Mouse (Mus musculus) thymus, postnatal 10 days (tissue): ENCODE measurements around the gene Lmcd1.
A peak's percentile ranks its signal among the peaks of the same experiment; 100 is the strongest.

Source experiments
- DNase-seq, 2 experiments: peaks; one replicate each; pipeline ENCODE4 v3.0.0; 2021; ENCODE audit warnings: low spot score in 2 of 2

The Lmcd1 gene

DNA sequence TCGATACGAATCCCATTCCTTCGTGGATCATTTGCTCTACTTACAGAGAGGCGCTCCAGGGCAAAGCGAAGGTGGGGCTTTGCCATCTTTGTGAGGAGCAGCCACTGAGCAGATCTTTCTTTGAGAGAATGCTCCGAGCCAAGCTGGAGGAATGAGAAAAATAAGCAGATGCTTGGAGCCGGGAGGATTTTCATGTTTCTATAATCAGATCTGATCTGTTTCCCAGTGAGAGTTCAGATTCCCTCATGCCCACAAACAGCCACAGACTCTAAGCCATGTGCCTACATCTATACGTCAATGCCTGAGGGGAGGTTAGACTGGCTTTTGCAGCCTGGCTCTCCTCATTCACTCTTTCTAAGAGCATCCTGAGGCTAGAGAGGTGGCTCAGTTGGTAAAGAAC, 87.1 kb downstream of the Lmcd1 start:
- no peak for DNase-seq

DNA sequence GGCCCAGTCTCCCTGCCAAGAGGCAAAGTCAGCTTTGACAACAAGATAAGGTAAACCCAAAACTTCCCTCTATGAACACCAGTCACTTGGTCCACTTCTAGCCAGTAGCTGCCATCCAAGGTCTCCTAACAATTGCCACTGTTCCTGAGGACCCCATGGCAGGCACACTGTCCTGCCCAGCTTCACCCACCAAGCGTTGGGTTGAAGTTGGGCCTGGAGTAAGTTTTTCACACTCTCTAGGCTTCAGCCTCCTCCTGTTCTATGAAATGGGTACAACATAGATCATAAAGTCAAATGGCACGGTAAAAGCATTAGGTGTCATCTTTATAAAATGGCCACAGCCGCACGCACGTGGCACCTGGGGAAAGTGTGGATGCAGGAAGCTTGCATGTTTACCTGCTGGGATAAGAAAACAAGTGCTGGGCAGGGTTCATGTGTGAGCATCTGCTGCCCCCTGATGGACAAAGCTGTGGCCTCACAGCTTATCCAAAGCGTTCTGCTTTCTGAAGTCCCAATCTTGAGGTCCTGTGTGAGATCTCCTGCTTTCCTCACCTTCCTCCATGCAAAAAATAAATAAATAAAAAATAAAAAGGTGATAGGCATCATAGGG, 88.9 kb downstream of the Lmcd1 start:
- DNase-seq = peak in 1 of 2 experiments; percentile 44

DNA sequence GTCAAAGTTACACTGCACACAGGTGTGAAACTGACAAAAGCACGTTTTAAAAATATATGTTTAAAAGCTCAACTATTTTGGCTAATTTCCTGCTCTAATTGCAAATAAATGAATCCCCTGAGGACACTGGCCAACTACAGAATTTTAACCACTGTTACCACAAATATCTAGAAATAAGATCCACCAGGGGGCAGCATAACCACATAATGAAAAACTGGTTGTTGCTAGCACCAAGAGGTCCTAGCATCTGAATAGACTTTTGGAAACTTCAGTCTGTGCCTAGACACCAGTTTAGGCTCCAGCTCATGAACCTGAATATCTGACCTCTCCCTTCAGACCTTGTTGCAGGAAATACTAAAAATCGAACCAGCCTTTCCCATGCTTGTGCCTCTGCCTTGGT, 91.0 kb downstream of the Lmcd1 start:
- DNase-seq = peak in 1 of 2 experiments; percentile 47

DNA sequence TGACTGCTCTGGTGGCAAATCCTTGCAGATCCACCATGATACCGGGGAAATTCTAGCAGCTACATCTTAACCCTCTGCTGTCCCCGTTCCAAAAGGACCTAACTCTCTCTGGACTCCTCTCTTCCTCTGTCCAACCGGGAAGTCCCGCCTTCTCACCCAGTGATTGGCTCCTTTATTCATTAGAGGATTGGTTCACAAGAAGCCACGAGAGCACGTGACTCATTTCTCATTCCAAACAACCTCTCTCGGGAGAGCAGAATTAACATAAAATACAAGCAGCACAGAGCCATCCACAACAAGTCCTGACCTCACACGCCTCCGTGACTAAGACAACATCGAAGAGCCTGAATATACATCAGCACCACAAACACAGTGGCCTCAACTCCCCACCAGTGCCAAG, 91.7 kb downstream of the Lmcd1 start:
- no peak for DNase-seq

DNA sequence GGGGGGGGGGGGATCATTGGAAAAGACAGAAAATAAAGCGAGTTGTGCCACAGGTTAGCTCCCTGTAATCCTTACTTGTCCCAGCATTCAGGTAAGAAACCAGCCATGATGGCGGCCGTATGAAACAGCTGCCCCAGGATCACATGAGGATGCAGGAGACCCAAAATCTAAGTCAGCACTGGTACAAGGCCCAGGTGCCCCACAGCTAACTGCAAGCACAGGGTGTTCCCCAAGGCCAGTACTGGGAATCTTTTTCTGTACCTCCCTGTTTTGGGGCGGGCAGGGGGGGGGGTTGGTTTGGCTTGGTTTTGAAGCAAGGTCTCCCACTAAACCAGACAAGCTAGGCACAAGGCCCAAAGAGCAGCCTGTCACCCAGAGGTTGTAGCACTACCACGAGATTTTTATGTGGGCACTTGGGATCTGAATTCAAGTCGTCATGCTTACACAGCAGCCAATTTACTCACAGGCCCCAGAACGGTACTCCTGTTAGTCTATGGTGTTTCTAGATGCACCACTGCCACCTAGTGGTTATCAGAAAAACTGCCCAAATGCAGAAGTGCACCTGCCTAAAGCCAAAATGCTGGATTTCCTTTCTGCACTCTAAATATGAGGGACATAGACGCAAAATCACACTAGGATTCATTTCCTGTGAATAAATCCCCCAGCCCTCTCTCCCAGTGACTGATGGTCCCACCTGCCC, 100.5 kb downstream of the Lmcd1 start:
- peak in 1 of 2 experiments; percentile 44 for DNase-seq

DNA sequence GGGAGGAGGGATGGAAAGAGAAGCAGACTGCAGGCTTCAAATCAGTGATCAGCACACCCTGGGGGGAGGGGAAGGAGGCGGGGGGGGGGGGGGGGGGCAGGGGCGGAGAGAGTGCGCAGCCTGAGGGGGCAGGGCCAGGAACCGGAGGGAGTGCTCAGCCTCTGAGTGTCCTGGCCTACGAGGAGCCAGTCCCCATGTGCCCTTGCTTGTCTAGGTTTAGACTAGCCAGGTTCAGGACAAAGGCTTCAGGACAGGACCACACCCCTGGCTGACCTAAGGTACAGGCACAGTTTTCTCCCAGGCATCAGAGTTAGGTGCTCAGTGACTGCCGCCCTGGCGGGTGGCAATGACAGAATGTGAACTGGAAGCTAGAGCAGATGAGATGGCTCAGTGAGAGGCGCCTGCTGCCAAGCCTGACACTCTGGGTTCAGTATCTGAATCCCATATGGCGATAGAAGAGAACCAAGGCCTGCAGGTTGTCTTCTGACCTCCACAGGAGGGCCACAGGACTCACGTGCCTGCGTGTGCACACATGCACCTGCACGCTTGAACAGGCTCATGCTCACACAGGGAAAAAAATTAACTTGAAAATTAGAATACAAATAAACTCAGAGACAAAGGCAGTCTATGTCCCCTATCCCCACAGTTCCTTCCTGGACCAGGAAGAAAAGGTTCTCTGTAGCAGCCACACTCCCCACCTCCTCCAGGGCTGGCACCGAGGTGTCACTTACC, 102.3 kb downstream of the Lmcd1 start:
- no peak for DNase-seq

DNA sequence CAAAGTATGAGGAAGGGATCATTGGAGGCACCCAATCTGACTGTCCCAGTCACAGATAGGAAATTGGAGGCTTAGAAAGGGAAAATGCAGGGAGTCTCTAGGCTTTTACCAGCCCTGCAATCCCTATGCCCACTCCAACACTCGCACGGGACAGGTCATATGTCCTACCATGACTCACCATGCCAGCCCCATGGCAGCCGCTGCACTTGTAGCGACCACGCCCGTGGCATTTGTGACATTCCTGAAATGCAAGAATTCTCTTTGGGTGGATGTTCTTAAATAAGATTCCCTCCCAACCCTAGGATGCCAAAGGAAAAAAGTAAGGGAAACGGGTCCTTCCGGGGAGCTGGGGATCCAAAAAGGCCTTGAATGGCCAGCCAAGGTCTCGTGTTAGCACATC, 105.5 kb downstream of the Lmcd1 start:
- DNase-seq = no peak
